Mouse (Mus musculus): Measurements from ENCODE around the gene Gm26566. TPM values are rescaled to one million over a fixed set of nuclear protein-coding genes. Genes with fewer than 3 reads are reported as not detected.

Gene Gm26566
- total RNA-seq, 2 experiments from 2014 or later = 0.66 to 1.5 TPM

Other genes starting within 250 kb of the Gm26566 start
- gene Ifnb1, start 199.0 kb upstream of the Gm26566 start, total RNA-seq (2021) = not detected
- not detected for gene Ifna15, start 163.6 kb upstream of the Gm26566 start, total RNA-seq (2021)
- gene Ifna14, start 150.0 kb upstream of the Gm26566 start, total RNA-seq (2021) = not detected
- not detected for gene Ifna9, start 129.4 kb upstream of the Gm26566 start, total RNA-seq (2021)
- gene Ifna12, start 118.4 kb upstream of the Gm26566 start, total RNA-seq (2021) = not detected
- gene C87499, start 87.4 kb upstream of the Gm26566 start, total RNA-seq (2021) = not detected
- not detected for gene Ifna13, start 77.3 kb upstream of the Gm26566 start, total RNA-seq (2021)
- gene Ifna16, start 44.9 kb upstream of the Gm26566 start, total RNA-seq (2021) = not detected
- gene Ifna2, start 37.9 kb upstream of the Gm26566 start, total RNA-seq (2021) = not detected
- not detected for gene Ifnab, start 30.4 kb upstream of the Gm26566 start, total RNA-seq (2021)
- 100 to 1,000 TPM in 1 of 2 experiments, 10 to 100 TPM in 1; 92.7 to 101 TPM for gene Klhl9, start 660 bp downstream of the Gm26566 start, total RNA-seq (2021)
- not detected for gene Gm13271, start 33.1 kb downstream of the Gm26566 start, total RNA-seq (2021)
- not detected for gene Gm13283, start 38.3 kb downstream of the Gm26566 start, total RNA-seq (2021)
- gene Gm13290, start 52.0 kb downstream of the Gm26566 start, total RNA-seq (2021) = not detected
- gene Gm13289, start 55.1 kb downstream of the Gm26566 start, total RNA-seq (2021) = not detected
- not detected for gene Gm13272, start 58.0 kb downstream of the Gm26566 start, total RNA-seq (2021)
- not detected for gene Ifnz, start 60.3 kb downstream of the Gm26566 start, total RNA-seq (2021)
- gene Gm13276, start 63.9 kb downstream of the Gm26566 start, total RNA-seq (2021) = not detected
- not detected for gene Gm13277, start 66.8 kb downstream of the Gm26566 start, total RNA-seq (2021)
- not detected for gene Gm13278, start 69.7 kb downstream of the Gm26566 start, total RNA-seq (2021)
- gene Gm13275, start 72.7 kb downstream of the Gm26566 start, total RNA-seq (2021) = not detected
- gene Gm13279, start 75.6 kb downstream of the Gm26566 start, total RNA-seq (2021) = not detected
- not detected for gene Gm13285, start 77.9 kb downstream of the Gm26566 start, total RNA-seq (2021)
- gene Gm13287, start 81.4 kb downstream of the Gm26566 start, total RNA-seq (2021) = not detected
- not detected for gene Gm13288, start 83.7 kb downstream of the Gm26566 start, total RNA-seq (2021)
- not detected for gene Ifna7, start 94.4 kb downstream of the Gm26566 start, total RNA-seq (2021)
- not detected for gene Ifna11, start 98.2 kb downstream of the Gm26566 start, total RNA-seq (2021)
- gene Ifna6, start 105.6 kb downstream of the Gm26566 start, total RNA-seq (2021) = not detected
- not detected for gene Ifna5, start 113.7 kb downstream of the Gm26566 start, total RNA-seq (2021)
- not detected for gene Ifna4, start 120.1 kb downstream of the Gm26566 start, total RNA-seq (2021)
- gene Ifna1, start 128.3 kb downstream of the Gm26566 start, total RNA-seq (2021) = not detected
- gene Ifne, start 158.4 kb downstream of the Gm26566 start, total RNA-seq (2021) = not detected

All from left cerebral cortex, postnatal 36 days (tissue).